9 mouse cellular contexts compared by ENCODE assay signal in genomic region chr19:3374028-3374427, GRCm38 (mm10). TPM values are rescaled to one million over a fixed set of nuclear protein-coding genes. Genes with fewer than 3 reads are reported as not detected.
DNase-seq lines count a peak whose midpoint lies in the region; ATAC-seq and TF ChIP-seq lines count a peak whose summit lies in the region.
"Had no signal": no experiment of that assay in that cellular context is flagged by ENCODE, and none has a peak within 500 bp of the region (broad histone marks: within the 10 kb centered on the region; RNA-seq: fewer than 3 reads in every experiment).

No protein-coding gene starts in this region.

- no peaks in the 10 kb centered on the region for H3K9me3 ChIP-seq in kidney, postnatal 0 days (replicated peaks; ENCODE audit: low read length)
- no peaks in the 10 kb centered on the region for H3K9me3 ChIP-seq in midbrain, embryonic 15.5 days
- H3K9me3 ChIP-seq: limb, embryonic 12.5 days had no signal

- DNase-seq in kidney, postnatal 0 days (ENCODE audit: low spot score): no peak
- DNase-seq in kidney, adult 11 months: no peak
- peak; percentile 11 for DNase-seq in thymus, postnatal 25 days
- DNase-seq in thymus, postnatal 36 days: no peak
- DNase-seq in R1 (ENCODE audit: low read depth, low spot score): peak; percentile 76
- peak; percentile 45 for DNase-seq in splenic B cell, adult 2 months (ENCODE audit: low read depth, low spot score)
- no peak for DNase-seq in embryo, embryonic 10.5 days (ENCODE audit: low spot score)

- ATAC-seq in kidney, postnatal 0 days (replicated peaks; ENCODE audit: low FRiP score, low read depth): no peak
- no peak for ATAC-seq in midbrain, embryonic 15.5 days (replicated peaks)

- no peak overlapping the region for H3K27ac ChIP-seq in kidney, postnatal 0 days
- H3K27ac ChIP-seq in midbrain, embryonic 15.5 days: no peak overlapping the region
- H3K27ac ChIP-seq: limb, embryonic 12.5 days had no signal

- WGBS in kidney, postnatal 0 days: 59% methylated on average over 2 of the region's 2 CpGs
- WGBS in midbrain, embryonic 15.5 days: 60% methylated on average over 2 of the region's 2 CpGs

- H3K4me2 ChIP-seq in kidney, postnatal 0 days (ENCODE audit: low read length): no peak overlapping the region
- H3K4me2 ChIP-seq in midbrain, embryonic 15.5 days: no peak overlapping the region
- H3K4me2 ChIP-seq: limb, embryonic 12.5 days had no signal

- H3K36me3 ChIP-seq in kidney, postnatal 0 days (ENCODE audit: insufficient read depth, low read length): peaks cover 42% of the 10 kb centered on the region; the same call in 1 of the 2 replicates
- peaks cover 10% of the 10 kb centered on the region for H3K36me3 ChIP-seq in splenic B cell, adult 2 months (ENCODE audit: control insufficient read depth, insufficient read depth, low read length, poor library complexity, severe bottlenecking)
- no peaks in the 10 kb centered on the region for H3K36me3 ChIP-seq in midbrain, embryonic 15.5 days (replicated peaks)

- H3K4me3 ChIP-seq in kidney, postnatal 0 days (replicated peaks; ENCODE audit: low read depth, low read length): no peak overlapping the region
- H3K4me3 ChIP-seq in midbrain, embryonic 15.5 days: no peak overlapping the region
- H3K4me3 ChIP-seq: limb, embryonic 12.5 days had no signal

- no peaks in the 10 kb centered on the region for H3K27me3 ChIP-seq in kidney, postnatal 0 days (ENCODE audit: insufficient read depth, low read length)
- H3K27me3 ChIP-seq in splenic B cell, adult 2 months (ENCODE audit: control insufficient read depth, insufficient read depth, low read length, poor library complexity, severe bottlenecking): no peaks in the 10 kb centered on the region
- no peaks in the 10 kb centered on the region for H3K27me3 ChIP-seq in midbrain, embryonic 15.5 days (replicated peaks)
- H3K27me3 ChIP-seq: limb, embryonic 12.5 days had no signal

- H3K9ac ChIP-seq in kidney, postnatal 0 days (ENCODE audit: low read depth, low read length): no peak overlapping the region
- no peak overlapping the region for H3K9ac ChIP-seq in midbrain, embryonic 15.5 days
- H3K9ac ChIP-seq: limb, embryonic 12.5 days had no signal

- no peaks in the 10 kb centered on the region for H3K4me1 ChIP-seq in kidney, postnatal 0 days (replicated peaks; ENCODE audit: insufficient read depth, low read length)
- H3K4me1 ChIP-seq in midbrain, embryonic 15.5 days: no peaks in the 10 kb centered on the region
- H3K4me1 ChIP-seq: limb, embryonic 12.5 days had no signal

- peak; percentile 44; the same call in 1 of the 2 replicates for TF ChIP-seq CTCF in kidney, postnatal 0 days (IDR thresholded peaks at IDR 0.05; ENCODE audit: low read depth)

RNA-seq across cellular contexts. Expression of gene Tesmin, which starts 14.6 kb away (rescaled TPM):
- 0.93 and 0.96 TPM in 2 replicates for polyA plus RNA-seq in kidney, postnatal 0 days (2015; fragmentation: Nextera tagmentation; extraction: Ambion mirVana)
- 0.43 and 0.52 TPM in 2 replicates for polyA plus RNA-seq in midbrain, embryonic 15.5 days (2015; fragmentation: Nextera tagmentation; extraction: Ambion mirVana)

RNA-seq across cellular contexts. Expression of gene Gal, which starts 40.3 kb away (rescaled TPM):
- polyA plus RNA-seq in kidney, postnatal 0 days (2015; fragmentation: Nextera tagmentation; extraction: Ambion mirVana): 0.61 and 0.70 TPM in 2 replicates
- polyA plus RNA-seq in midbrain, embryonic 15.5 days (2015; fragmentation: Nextera tagmentation; extraction: Ambion mirVana): 9.8 and 12.5 TPM in 2 replicates

RNA-seq across cellular contexts. Expression of gene Cpt1a, which starts 51.9 kb away (rescaled TPM):
- polyA plus RNA-seq in kidney, postnatal 0 days (2015; fragmentation: Nextera tagmentation; extraction: Ambion mirVana): 70.8 and 81.4 TPM in 2 replicates
- 16.1 TPM in 2 replicates for polyA plus RNA-seq in midbrain, embryonic 15.5 days (2015; fragmentation: Nextera tagmentation; extraction: Ambion mirVana)

Comparison
In these comparisons a context has a peak if more than half of its experiments do, and no peak if none do; other contexts are left out.
1. DNase-seq: peak in thymus, postnatal 25 days (single experiment), R1 (single experiment) and splenic B cell, adult 2 months (single experiment); none in kidney, postnatal 0 days (single experiment), kidney, adult 11 months (single experiment), thymus, postnatal 36 days (0 of 2) and embryo, embryonic 10.5 days (single experiment).